Mouse (Mus musculus): ENCODE results near the gene Prdm4. TPM values are rescaled to one million over a fixed set of nuclear protein-coding genes. Genes with fewer than 3 reads are reported as not detected.

The Prdm4 gene
- total RNA-seq (2014; rRNA removed; ENCODE audit: low replicate concordance) (29.1 and 34.5 TPM in 2 replicates), polyA plus RNA-seq (2015; fragmentation: Nextera tagmentation; extraction: Ambion mirVana) (4.4 and 4.6 TPM in 2 replicates)

- no peaks in the 10 kb centered on the region for H3K4me1 ChIP-seq (ENCODE audit: control insufficient read depth, insufficient read depth)
- TF ChIP-seq CTCF (IDR thresholded peaks at IDR 0.05; ENCODE audit: low read depth) (peak; percentile 58), EP300 (IDR thresholded peaks at IDR 0.05; ENCODE audit: low read depth) (no peak)
- under 1% methylated on average over 61 of the region's 90 CpGs for WGBS
- H3K36me3 ChIP-seq (replicated peaks; ENCODE audit: control insufficient read depth, insufficient read depth, low read length) = peaks cover 28% of the 10 kb centered on the region
- DNase-seq (ENCODE audit: low spot score) (peak; percentile 97), ATAC-seq (ENCODE audit: insufficient read depth, low read depth) (peak; percentile 100)
- peak within 1 kb of the TSS; percentile 95 for H3K4me3 ChIP-seq (ENCODE audit: low read depth, low read length)
- H3K27me3 ChIP-seq (ENCODE audit: control insufficient read depth, insufficient read depth, low read length) = no peaks in the 10 kb centered on the region
- peak within 1 kb of the TSS; percentile 84 for H3K9ac ChIP-seq (replicated peaks; ENCODE audit: low read depth, low read length)
- H3K9me3 ChIP-seq (replicated peaks; ENCODE audit: control insufficient read depth, low read length) = no peaks in the 10 kb centered on the region
- H3K27ac ChIP-seq (ENCODE audit: low read depth) = peak within 1 kb of the TSS; percentile 89
- H3K4me2 ChIP-seq (ENCODE audit: low read depth, low read length) = peak within 1 kb of the TSS; percentile 98
Measured at GRCm38 (mm10) chr10:85916498-85917309, at the start of gene Prdm4. Gene Prdm4, minus strand, starts transcription at chr10:85917142.

- Histone ChIP-seq H3K9me3 (replicated peaks; ENCODE audit: control insufficient read depth, low read length) (no peaks in the 10 kb centered on the region), H3K9ac (replicated peaks; ENCODE audit: low read depth, low read length) (no peak overlapping the region), H3K4me3 (ENCODE audit: low read depth, low read length) (no peak overlapping the region), H3K27ac (ENCODE audit: low read depth) (no peak overlapping the region), H3K4me2 (ENCODE audit: low read depth, low read length) (no peak overlapping the region), H3K4me1 (ENCODE audit: control insufficient read depth, insufficient read depth) (no peaks in the 10 kb centered on the region), H3K36me3 (replicated peaks; ENCODE audit: control insufficient read depth, insufficient read depth, low read length) (no peaks in the 10 kb centered on the region), H3K27me3 (ENCODE audit: control insufficient read depth, insufficient read depth, low read length) (no peaks in the 10 kb centered on the region)
- ATAC-seq (ENCODE audit: insufficient read depth, low read depth) (no peak), DNase-seq (ENCODE audit: low spot score) (no peak)
- no peak for TF ChIP-seq CTCF (IDR thresholded peaks at IDR 0.05; ENCODE audit: low read depth)
- no peak for TF ChIP-seq EP300 (IDR thresholded peaks at IDR 0.05; ENCODE audit: low read depth)
- WGBS = 44% methylated on average over 2 of the region's 2 CpGs
Measured at GRCm38 (mm10) chr10:85966476-85966875, 49.5 kb upstream of the Prdm4 start.

GRCm38 (mm10) chr10:85964316-85964715, 47.4 kb upstream of the Prdm4 start:
- TF ChIP-seq CTCF (IDR thresholded peaks at IDR 0.05; ENCODE audit: low read depth) = no peak
- TF ChIP-seq EP300 (IDR thresholded peaks at IDR 0.05; ENCODE audit: low read depth) = no peak
- no peak for ATAC-seq (ENCODE audit: insufficient read depth, low read depth)
- H3K9ac ChIP-seq (replicated peaks; ENCODE audit: low read depth, low read length) = no peak overlapping the region
- no peak overlapping the region for H3K4me3 ChIP-seq (ENCODE audit: low read depth, low read length)
- H3K9me3 ChIP-seq (replicated peaks; ENCODE audit: control insufficient read depth, low read length) = no peaks in the 10 kb centered on the region
- no peaks in the 10 kb centered on the region for H3K4me1 ChIP-seq (ENCODE audit: control insufficient read depth, insufficient read depth)
- no peak overlapping the region for H3K4me2 ChIP-seq (ENCODE audit: low read depth, low read length)
- no peaks in the 10 kb centered on the region for H3K36me3 ChIP-seq (replicated peaks; ENCODE audit: control insufficient read depth, insufficient read depth, low read length)
- no peak overlapping the region for H3K27ac ChIP-seq (ENCODE audit: low read depth)
- no peaks in the 10 kb centered on the region for H3K27me3 ChIP-seq (ENCODE audit: control insufficient read depth, insufficient read depth, low read length)
- WGBS = 75% methylated on average over 7 of the region's 7 CpGs
- DNase-seq (ENCODE audit: low spot score) = no peak

DNA sequence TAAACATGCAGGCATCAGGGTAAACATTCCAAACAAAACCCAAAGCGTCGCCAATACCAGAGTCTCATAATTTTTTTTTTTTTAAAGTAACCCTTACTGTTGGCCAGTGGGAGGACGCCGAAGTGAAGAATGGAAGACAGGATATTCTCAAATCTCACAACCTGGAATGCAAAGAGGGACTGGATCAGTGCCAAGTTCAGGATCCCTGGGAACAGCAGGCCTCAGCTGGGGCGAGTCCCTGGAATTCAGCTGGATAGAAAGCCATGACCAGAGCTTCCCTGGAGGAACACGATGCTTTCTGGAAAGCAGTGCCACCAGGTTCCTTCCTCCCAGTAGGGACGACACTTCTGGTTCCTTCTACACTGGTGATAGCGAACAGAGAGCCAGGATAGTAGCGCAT, 46.0 kb upstream of the Prdm4 start:
- TF ChIP-seq EP300 (IDR thresholded peaks at IDR 0.05; ENCODE audit: low read depth) (no peak), CTCF (IDR thresholded peaks at IDR 0.05; ENCODE audit: low read depth) (no peak)
- no peaks in the 10 kb centered on the region for H3K9me3 ChIP-seq (replicated peaks; ENCODE audit: control insufficient read depth, low read length)
- H3K4me1 ChIP-seq (ENCODE audit: control insufficient read depth, insufficient read depth) = no peaks in the 10 kb centered on the region
- no peak overlapping the region for H3K4me2 ChIP-seq (ENCODE audit: low read depth, low read length)
- H3K4me3 ChIP-seq (ENCODE audit: low read depth, low read length) = no peak overlapping the region
- H3K27ac ChIP-seq (ENCODE audit: low read depth) = no peak overlapping the region
- 30% methylated on average over 9 of the region's 9 CpGs for WGBS
- no peak overlapping the region for H3K9ac ChIP-seq (replicated peaks; ENCODE audit: low read depth, low read length)
- ATAC-seq (ENCODE audit: insufficient read depth, low read depth) = no peak
- no peaks in the 10 kb centered on the region for H3K36me3 ChIP-seq (replicated peaks; ENCODE audit: control insufficient read depth, insufficient read depth, low read length)
- no peaks in the 10 kb centered on the region for H3K27me3 ChIP-seq (ENCODE audit: control insufficient read depth, insufficient read depth, low read length)
- peak; percentile 29 for DNase-seq (ENCODE audit: low spot score)

DNA sequence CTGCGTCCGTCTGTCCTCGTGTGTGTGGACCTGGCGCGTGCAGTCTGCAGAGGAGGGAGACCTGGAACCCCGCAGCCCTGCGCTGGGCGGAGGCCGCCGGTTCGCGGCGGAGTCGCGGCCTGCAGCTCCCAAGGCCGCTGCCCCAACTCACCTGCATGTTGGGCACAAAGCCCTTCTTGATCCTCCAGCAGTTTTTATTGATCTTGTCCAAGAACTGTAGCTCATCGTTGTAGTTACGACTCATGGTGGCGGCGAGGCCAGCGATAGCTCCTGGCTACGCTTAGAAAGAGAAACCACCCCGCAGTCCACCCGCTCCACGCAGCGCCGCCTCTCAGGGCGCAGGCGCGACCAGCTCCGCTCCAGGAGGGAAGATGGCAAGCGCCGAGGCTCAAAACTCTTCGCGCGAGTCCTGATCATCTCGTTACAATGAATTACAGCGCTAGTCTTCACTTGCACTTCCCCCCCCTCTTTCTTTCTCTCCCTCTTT, 40.6 kb upstream of the Prdm4 start, which contains the start of gene Rtcb:
Gene Rtcb, minus strand, starts transcription at position 360 of the 487 bp plus-strand sequence.
- ATAC-seq (ENCODE audit: insufficient read depth, low read depth) = peak; percentile 95
- peak; percentile 94 for DNase-seq (ENCODE audit: low spot score)
- Histone ChIP-seq H3K27me3 (ENCODE audit: control insufficient read depth, insufficient read depth, low read length) (no peaks in the 10 kb centered on the region), H3K9me3 (replicated peaks; ENCODE audit: control insufficient read depth, low read length) (no peaks in the 10 kb centered on the region), H3K9ac (replicated peaks; ENCODE audit: low read depth, low read length) (peak within 1 kb of the TSS; percentile 95), H3K36me3 (replicated peaks; ENCODE audit: control insufficient read depth, insufficient read depth, low read length) (peaks cover 21% of the 10 kb centered on the region), H3K4me3 (ENCODE audit: low read depth, low read length) (peak within 1 kb of the TSS; percentile 92), H3K4me2 (ENCODE audit: low read depth, low read length) (peak within 1 kb of the TSS; percentile 89), H3K4me1 (ENCODE audit: control insufficient read depth, insufficient read depth) (peaks cover 4% of the 10 kb centered on the region; the same call in 1 of the 2 replicates), H3K27ac (ENCODE audit: low read depth) (peak within 1 kb of the TSS; percentile 82)
- WGBS = under 1% methylated on average over 38 of the region's 38 CpGs
- TF ChIP-seq EP300 (IDR thresholded peaks at IDR 0.05; ENCODE audit: low read depth) = no peak
- TF ChIP-seq CTCF (IDR thresholded peaks at IDR 0.05; ENCODE audit: low read depth) = no peak

Data from heart, postnatal 0 days (tissue).